Mouse (Mus musculus) gastrocnemius, postnatal 25 days (tissue): ENCODE results near the gene Rae1. TPM values are rescaled to one million over a fixed set of nuclear protein-coding genes. Genes with fewer than 3 reads are reported as not detected.

ENCODE experiments used
- DNase-seq: peaks from one replicate; pipeline ENCODE4 v3.0.0; 2022
- total RNA-seq, 2 experiments: library from RNA; stranded (reverse); gene quantifications; 1 replicate in 1 of 2; 2 replicates in 1 of 2; pipeline ENCODE4 v1.2.3; 2021

Gene Rae1
- total RNA-seq, 2 experiments from 2014 or later: 11.8 to 12.7 TPM

DNA sequence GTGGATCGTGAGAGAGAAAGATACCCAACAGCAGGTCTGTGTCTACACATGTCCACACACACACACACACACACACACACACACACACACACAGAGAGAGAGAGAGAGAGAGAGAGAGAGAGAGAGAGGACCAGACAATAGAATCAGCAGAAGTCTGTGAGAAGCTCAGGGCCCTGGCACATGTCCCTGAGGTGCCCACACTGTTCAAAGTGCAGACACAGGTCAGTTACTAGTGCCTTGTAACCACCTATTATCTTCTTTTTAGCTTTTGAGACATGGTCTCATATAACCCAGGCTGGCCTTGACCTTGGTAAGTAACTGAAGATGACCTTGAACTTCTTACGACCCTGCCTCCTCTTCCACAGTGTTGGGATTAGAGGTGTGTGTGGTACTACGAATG lies 49.3 kb downstream of the Rae1 start:
- DNase-seq: no peak

DNA sequence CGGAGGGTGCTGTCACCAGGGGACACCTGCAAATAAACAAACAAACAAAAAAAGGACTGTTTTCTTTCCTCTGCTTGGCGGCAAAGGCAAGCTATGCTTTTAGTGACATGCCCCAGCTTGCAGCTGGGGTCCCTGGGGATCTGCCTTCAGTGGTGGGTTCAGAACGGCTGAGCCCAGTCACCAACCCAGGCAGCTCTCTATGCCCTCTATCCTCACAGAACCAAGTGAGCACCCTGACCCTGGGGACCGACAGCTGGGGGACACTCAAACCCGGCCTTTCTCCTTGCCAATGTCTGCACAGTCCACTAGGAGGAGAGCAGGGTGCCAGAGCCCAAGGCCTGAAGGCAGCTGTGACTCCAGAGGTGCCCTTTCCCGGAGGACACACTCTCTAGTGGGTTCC lies 49.9 kb downstream of the Rae1 start:
- DNase-seq: no peak

DNA sequence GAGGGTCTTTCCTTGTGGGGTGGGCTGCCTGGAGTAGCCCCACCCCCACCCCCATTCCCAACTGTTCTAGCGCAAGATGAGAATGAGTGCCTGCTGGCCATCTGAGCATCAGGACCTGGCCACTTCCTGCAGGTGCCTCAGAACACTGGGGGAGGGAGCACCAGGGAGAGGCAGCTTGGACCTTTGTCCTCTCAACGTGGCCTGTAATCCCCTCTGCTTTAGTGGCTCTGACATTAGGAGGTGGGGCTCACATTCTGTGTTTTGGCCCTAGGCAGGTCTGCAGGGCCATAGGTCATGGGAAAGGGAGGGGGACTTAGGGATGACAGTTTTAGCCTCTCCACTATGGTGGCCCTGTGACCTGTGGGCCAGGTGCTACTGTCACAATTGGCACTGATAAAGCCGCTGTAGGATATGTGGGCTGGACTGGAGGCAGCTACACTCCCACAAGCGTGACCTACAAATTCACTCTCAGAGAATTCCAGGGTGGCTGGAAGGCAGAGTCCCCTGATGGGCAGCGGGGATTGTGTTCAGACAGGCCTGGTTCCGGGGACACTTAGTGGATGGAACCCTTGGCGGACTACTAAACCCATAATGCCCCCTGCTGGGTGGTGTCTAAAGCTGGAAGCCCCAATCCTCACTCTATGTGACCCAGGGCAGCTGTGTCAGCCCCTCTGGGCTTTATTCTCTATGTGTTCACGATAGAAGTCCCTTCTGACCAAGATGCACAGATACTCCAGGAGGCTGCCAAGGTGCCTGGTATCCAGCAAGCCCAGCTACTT lies 50.9 kb downstream of the Rae1 start:
- DNase-seq: no peak

DNA sequence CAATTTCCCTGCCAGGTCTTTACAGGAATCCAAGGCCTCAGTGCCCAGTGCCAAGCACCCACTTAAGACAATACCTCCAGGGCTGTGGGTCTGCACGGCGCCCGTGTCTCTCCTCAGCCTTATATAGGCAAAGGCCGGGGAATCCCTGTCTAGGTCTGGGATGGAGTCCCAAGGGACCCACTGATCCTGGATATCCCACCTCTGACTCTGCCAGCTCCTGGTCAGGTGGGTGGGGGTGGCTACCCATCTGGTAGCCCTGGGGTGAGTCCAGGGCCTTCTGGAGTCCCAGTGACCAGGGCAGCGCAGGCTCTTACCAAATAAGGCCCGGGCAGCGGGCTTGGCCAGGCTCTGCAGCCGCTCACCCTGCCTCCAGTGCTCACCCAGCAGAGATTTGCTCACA lies 53.0 kb downstream of the Rae1 start:
- peak; percentile 14 for DNase-seq

DNA sequence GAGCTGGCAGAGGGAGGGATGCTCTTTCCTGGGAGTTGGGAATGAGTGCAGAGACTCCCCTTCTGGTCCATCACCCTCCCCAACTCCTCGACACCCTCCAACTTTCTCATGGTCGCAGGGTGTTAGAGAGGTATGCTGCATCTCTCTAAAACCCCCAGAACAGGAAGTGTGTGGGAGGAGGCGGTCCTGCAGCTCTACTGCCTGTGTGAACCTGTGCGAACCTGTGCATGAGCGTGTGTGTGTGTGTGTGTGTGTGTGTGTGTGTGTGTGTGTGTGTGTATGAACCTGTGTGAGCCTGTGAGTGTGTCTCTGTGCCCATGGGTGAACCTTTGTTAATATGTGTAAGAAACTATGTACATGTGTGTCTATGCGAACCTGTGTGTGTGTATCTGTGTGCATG lies 53.9 kb downstream of the Rae1 start:
- DNase-seq: no peak

DNA sequence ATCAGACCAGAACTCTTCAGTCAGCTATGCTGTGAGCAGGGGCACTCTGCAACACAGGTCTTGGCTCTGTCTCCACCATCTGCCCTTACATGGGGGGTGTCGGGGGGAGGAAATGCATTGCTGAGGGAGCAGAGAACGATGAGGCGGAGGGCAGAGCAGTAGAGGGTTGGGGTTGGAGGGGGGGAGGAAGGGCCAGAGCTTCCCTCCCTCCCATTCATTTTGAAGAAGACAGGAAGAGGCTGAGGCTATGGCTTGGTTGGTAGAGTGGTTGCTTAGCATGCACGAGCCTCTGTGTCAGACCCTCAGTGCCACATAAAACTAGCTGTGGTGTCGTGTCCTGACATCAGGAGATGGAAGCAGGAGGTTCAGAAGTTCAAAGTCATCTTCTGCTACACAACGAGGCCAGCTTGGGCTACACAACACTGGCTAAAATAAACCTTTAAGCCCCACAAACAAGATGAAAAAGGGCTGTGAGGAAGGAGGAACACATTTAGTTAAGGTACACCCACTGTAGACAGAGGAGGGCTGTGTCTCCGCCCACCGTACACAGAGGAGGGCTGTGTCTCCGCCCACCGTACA lies 56.5 kb downstream of the Rae1 start:
- DNase-seq: no peak

DNA sequence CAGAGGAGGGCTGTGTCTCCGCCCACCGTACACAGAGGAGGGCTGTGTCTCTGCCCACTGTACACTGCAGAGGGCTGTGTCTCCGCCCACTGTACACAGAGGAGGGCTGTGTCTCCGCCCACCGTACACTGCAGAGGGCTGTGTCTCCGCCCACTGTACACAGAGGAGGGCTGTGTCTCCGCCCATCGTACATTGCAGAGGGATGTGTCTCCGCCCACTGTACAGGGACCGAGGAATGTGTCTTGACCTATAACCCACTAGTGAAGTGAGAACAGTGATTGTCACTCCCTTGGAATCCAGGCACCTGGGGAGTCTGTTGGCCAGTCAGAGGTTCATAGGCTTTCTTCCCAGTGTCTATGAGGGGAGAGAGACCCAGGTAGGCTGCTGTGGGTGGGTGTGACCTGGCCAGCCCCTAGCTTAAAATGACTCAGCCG lies 57.0 kb downstream of the Rae1 start:
- DNase-seq: no peak

DNA sequence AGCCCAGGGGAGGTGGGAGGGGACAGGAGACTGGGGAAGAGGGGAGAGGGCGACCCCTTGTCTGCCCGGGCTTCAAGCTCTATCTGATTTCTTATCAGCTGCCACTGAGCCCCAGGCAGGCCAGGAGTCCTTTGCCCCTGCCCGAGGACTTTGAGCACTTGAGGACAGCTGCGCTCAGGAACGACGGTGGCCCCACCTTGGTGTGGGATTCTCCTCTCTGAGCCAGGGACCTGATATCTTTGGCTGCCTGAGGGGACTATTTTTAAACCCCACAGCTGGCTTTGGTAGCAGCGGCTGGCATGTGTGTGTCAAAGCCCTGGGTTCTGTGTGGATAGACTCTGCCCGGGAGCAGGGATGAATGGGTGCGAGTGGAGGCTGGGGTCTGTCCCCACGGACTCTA lies 57.7 kb downstream of the Rae1 start:
- peak; percentile 80 for DNase-seq

DNA sequence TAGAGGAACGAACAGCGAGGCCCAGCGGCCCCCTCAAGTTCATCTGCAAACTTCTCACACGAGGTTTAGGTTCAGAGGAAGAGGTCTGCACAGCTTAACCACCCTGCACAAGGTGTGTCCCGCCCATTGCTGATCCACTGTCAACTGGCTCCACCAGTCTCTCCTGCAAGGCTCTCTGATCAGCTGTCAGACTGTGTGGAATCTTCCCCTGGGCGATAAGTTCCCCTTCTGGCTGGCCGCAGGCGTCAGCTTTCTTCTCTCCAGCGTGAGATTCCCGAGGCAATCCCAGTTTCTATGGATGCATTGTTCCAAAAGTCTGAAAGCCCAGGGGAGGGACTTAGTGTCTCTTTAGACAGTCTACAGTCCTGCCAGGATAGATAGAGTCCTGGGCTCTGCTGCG lies 58.3 kb downstream of the Rae1 start:
- no peak for DNase-seq

DNA sequence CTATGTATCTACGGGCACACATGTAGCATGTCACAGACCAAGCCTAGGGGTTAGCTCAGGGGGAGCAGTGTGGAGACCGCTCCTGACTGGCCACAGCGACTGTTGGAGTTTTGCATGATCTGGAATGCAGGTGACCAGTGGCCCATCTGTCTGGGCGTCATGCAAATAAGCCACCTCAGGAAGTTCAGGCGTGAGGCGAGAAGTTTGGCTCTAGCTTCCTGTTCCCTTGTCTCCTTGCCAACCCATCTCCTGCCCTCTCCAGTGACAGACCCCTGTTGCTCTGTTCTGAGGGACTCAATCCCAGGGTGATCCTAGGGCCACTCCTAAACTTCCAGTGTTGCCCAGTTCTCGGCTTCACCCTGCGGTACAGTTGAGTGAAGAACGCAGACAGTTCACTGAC lies 60.5 kb downstream of the Rae1 start:
- DNase-seq: no peak

DNA sequence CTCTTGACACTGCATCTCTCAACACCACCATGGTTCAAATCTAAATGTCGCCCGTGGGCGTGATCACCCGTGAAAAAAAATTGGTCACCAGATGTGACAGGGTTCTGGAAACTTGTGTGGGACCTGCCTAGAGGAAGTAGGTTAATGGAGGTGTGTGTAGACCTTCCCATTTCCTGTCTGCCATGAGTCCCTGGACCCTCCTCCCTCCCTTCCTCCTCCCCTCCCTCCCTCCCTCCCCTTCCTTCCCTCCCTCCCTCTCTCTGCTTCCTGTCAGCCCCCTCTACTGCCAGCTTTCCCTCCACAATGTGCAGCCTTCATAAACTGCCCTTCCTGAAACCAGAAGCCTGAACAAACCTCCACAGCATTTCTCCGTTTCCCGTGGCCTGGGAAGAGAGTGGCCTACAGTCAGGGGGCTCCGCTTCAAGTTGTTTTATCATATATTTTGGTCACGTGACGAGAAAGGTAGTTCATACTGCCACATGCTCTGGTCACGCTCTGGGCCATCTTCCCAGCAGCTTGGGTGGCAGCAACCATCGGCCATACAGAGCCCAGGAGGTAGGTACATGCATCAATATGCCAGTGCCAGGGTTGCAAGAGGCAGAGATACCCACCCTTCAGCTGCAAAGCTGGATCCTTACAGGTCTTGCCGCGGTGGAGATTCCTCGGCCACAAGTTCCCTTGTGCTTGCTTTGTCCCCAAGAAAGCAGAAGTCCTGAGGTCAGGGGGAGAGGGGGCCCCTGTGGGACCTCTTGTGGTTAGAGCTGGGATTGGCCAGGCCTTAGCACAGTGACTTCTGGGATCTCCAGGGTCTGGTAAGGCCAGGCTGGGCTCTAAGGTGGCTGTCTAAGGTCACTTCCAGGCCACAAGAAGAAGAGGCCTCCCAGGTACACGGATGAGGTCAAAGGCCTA lies 61.8 kb downstream of the Rae1 start:
- DNase-seq: peak; percentile 36

DNA sequence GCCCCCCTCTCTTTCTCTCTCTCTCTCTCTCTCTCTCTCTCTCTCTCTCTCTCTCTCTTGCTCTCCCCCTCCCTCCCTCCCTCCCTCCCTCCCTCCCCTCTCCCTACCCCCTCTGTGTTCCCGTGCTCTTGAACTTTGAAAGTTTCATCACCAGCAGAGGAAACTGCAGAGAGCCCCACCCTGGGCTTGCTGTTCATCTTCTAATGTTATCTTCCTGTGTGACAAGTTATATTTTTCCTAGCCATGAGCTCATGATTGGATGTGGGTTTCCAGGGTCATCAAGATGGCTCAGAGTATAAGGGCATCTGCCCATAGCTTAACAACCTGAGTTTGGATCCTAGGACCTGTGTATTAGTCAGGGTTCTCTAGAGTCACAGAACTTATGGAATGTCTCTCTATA lies 63.3 kb downstream of the Rae1 start:
- DNase-seq: no peak

DNA sequence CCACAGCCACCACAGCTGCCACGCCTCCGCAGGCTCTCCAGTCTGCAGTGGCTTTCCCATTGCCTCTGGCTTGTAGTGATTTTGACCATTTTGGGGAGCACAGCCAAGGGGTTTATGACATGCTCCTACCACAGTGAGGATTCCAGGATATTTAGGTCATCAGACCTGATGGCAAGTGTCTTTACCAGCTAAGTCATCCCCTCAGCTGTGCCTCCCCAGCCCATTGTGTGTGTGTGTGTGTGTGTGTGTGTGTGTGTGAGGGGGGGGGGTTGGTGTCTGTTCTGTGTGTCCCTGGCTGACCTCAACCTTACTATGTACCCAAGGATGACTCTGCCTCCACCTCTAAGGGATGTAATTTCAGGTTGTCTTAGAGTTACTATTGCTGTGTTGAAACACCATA lies 64.9 kb downstream of the Rae1 start:
- DNase-seq: no peak

Other genes starting within 250 kb of the Rae1 start
- 1 to 10 TPM in 1 of 2 experiments, under 1 TPM in 1; 0.87 to 1.8 TPM for gene Bmp7, start 59.8 kb upstream of the Rae1 start, total RNA-seq
- gene Spo11, start 22.4 kb upstream of the Rae1 start, total RNA-seq: not detected
- 100 to 1,000 TPM; 205 to 217 TPM for gene Rbm38, start 20.4 kb downstream of the Rae1 start, total RNA-seq
- not detected for gene Ctcfl, start 119.4 kb downstream of the Rae1 start, total RNA-seq
- 10 to 100 TPM in 1 of 2 experiments, 1 to 10 TPM in 1; 1.2 to 61.5 TPM for gene Pck1, start 152.9 kb downstream of the Rae1 start, total RNA-seq
- under 1 TPM in 1 of 2 experiments, not detected in 1; 0.27 TPM for gene Zbp1, start 218.8 kb downstream of the Rae1 start, total RNA-seq